ENCODE assay signal across 19 mouse cellular contexts in genomic region chr11:6067160-6067559, GRCm38 (mm10). TPM values are rescaled to one million over a fixed set of nuclear protein-coding genes. Genes with fewer than 3 reads are reported as not detected.
DNase-seq lines count a peak whose midpoint lies in the region; ATAC-seq lines count a peak whose summit lies in the region.
"Had no signal": no experiment of that assay in that cellular context is flagged by ENCODE, and none has a peak within 500 bp of the region (broad histone marks: within the 10 kb centered on the region; RNA-seq: fewer than 3 reads in every experiment).

No protein-coding gene starts in this region.

- H3K27ac ChIP-seq in midbrain, embryonic 16.5 days (ENCODE audit: low read length) = no peak overlapping the region
- H3K27ac ChIP-seq in midbrain, embryonic 14.5 days (replicated peaks; ENCODE audit: low read depth, low read length) = no peak overlapping the region
- H3K27ac ChIP-seq: embryonic facial prominence, embryonic 13.5 days; forebrain, embryonic 13.5 days; heart, embryonic 13.5 days; hindbrain, embryonic 15.5 days had no signal

- ATAC-seq in midbrain, embryonic 16.5 days = no peak
- ATAC-seq in midbrain, embryonic 14.5 days (ENCODE audit: low FRiP score, low TSS enrichment) = no peak
- ATAC-seq: activated CD4-positive, CD25-positive, alpha-beta regulatory T cell, adult 4 months; forebrain, embryonic 13.5 days had no signal

- peaks cover 10% of the 10 kb centered on the region for H3K27me3 ChIP-seq in midbrain, embryonic 16.5 days (ENCODE audit: control insufficient read depth, insufficient read depth, low read depth, low read length)
- peaks cover 43% of the 10 kb centered on the region for H3K27me3 ChIP-seq in midbrain, embryonic 14.5 days (ENCODE audit: control insufficient read depth, insufficient read depth, low read length)

- no peaks in the 10 kb centered on the region for H3K9me3 ChIP-seq in midbrain, embryonic 16.5 days (replicated peaks; ENCODE audit: control insufficient read depth, low read length, poor library complexity, severe bottlenecking)
- no peaks in the 10 kb centered on the region for H3K9me3 ChIP-seq in midbrain, embryonic 14.5 days (ENCODE audit: control insufficient read depth, low read length)
- H3K9me3 ChIP-seq: embryonic facial prominence, embryonic 13.5 days; forebrain, embryonic 13.5 days; heart, embryonic 13.5 days; hindbrain, embryonic 15.5 days had no signal

- H3K9ac ChIP-seq in midbrain, embryonic 16.5 days (ENCODE audit: low read depth, low read length) = no peak overlapping the region
- no peak overlapping the region for H3K9ac ChIP-seq in midbrain, embryonic 14.5 days (replicated peaks; ENCODE audit: low read length)
- H3K9ac ChIP-seq: embryonic facial prominence, embryonic 13.5 days; forebrain, embryonic 13.5 days; heart, embryonic 13.5 days had no signal

- H3K4me3 ChIP-seq in midbrain, embryonic 16.5 days (ENCODE audit: low read depth, low read length) = no peak overlapping the region
- no peak overlapping the region for H3K4me3 ChIP-seq in midbrain, embryonic 14.5 days (replicated peaks; ENCODE audit: low read depth, low read length)
- H3K4me3 ChIP-seq: embryonic facial prominence, embryonic 13.5 days; forebrain, embryonic 13.5 days; heart, embryonic 13.5 days had no signal

- WGBS in midbrain, embryonic 16.5 days = 33% methylated on average over 9 of the region's 9 CpGs
- WGBS in midbrain, embryonic 14.5 days = 39% methylated on average over 9 of the region's 9 CpGs

- H3K4me2 ChIP-seq in midbrain, embryonic 16.5 days (ENCODE audit: low read length) = peak overlapping the region; percentile 12; the same call in 1 of the 2 replicates
- no peak overlapping the region for H3K4me2 ChIP-seq in midbrain, embryonic 14.5 days (ENCODE audit: low read length)
- H3K4me2 ChIP-seq: embryonic facial prominence, embryonic 13.5 days; heart, embryonic 13.5 days had no signal

- no peaks in the 10 kb centered on the region for H3K36me3 ChIP-seq in midbrain, embryonic 16.5 days (ENCODE audit: control insufficient read depth, insufficient read depth, low read length)
- H3K36me3 ChIP-seq in midbrain, embryonic 14.5 days (ENCODE audit: control insufficient read depth, insufficient read depth, low read length) = no peaks in the 10 kb centered on the region
- H3K36me3 ChIP-seq: embryonic facial prominence, embryonic 13.5 days; G1E; heart, embryonic 13.5 days; hindbrain, embryonic 15.5 days had no signal

- H3K4me1 ChIP-seq in midbrain, embryonic 16.5 days (ENCODE audit: control insufficient read depth, insufficient read depth, low read length) = peaks cover 25% of the 10 kb centered on the region
- H3K4me1 ChIP-seq in midbrain, embryonic 14.5 days (ENCODE audit: control insufficient read depth, insufficient read depth, low read length) = peaks cover 28% of the 10 kb centered on the region

- DNase-seq in cerebellum, adult 9-11 months = peak; percentile 27
- no peak for DNase-seq in cerebellum, postnatal 14 days
- no peak for DNase-seq in midbrain, embryonic 14.5 days
- DNase-seq in brain, adult 2 months (ENCODE audit: low read depth, low spot score) = peak; percentile 62
- DNase-seq in frontal cortex, postnatal 25 days (ENCODE audit: low spot score in 2 of 2) = no peak
- DNase-seq in left cerebral cortex, adult 9 months (ENCODE audit: low spot score in 2 of 2) = no peak
- DNase-seq: adrenal gland, postnatal 14 days; cerebellum, adult 2 months; cerebellum, postnatal 25 days; gastrocnemius, postnatal 36 days; heart, adult 11 months; heart, postnatal 36 days had no signal

RNA-seq across cellular contexts. Expression of gene Camk2b, which starts 1.0 kb away (rescaled TPM):
- polyA plus RNA-seq in midbrain, embryonic 16.5 days (2015; fragmentation: Nextera tagmentation; extraction: Ambion mirVana) = 150 and 163 TPM in 2 replicates
- 85.6 and 124 TPM in 2 replicates for polyA plus RNA-seq in midbrain, embryonic 14.5 days (2014; fragmentation: Nextera tagmentation; extraction: Ambion mirVana)
- polyA plus RNA-seq: G1E had no signal

Comparison
In these comparisons a context has a peak if more than half of its experiments do, and no peak if none do; other contexts are left out.
1. DNase-seq: peak in cerebellum, adult 9-11 months (single experiment) and brain, adult 2 months (single experiment); none in cerebellum, postnatal 14 days (0 of 2), midbrain, embryonic 14.5 days (single experiment), frontal cortex, postnatal 25 days (0 of 2) and left cerebral cortex, adult 9 months (0 of 2).